Mouse (Mus musculus): ENCODE data around the gene Ube4a. TPM values are rescaled to one million over a fixed set of nuclear protein-coding genes. Genes with fewer than 3 reads are reported as not detected.
"Not testable (repeated sequence)": the region's sequence is repeated elsewhere in the genome, so short reads cannot be mapped to it uniquely, and the experiment has no call there.

The Ube4a gene
- polyA plus RNA-seq, 1 experiment from 2014 or later = 24.3 TPM

GRCm38 (mm10) chr9:44982531-44982930 lies 17.1 kb upstream of the Ube4a start:
- H3K27ac ChIP-seq (ENCODE audit: low read length) = no peak overlapping the region

DNA sequence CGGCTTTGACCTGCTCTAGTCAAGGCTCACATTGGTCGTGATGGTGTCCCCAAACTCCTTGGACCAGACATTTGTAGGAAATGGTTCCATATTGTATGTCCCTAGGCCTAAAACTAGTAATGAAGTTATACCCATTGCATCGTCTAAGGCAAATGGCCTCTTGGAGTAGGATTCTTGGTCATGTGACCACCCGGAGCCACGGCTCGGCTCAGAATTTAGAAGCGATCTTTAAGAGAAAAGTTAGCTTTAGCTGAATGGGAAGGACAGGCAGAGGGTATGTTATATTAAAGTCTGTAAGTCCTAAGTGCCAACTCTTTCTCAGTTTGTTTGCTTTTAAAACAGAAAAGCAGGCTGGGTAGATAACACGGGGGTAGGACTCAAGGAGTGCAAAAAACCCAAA lies 16.7 kb upstream of the Ube4a start:
- WGBS = 85% methylated on average over 8 of the region's 8 CpGs
- Histone ChIP-seq H3K27me3 (ENCODE audit: insufficient read depth, low read length) (no peaks in the 10 kb centered on the region; the same call in 1 of the 2 replicates), H3K4me2 (replicated peaks; ENCODE audit: low read depth, low read length) (no peak overlapping the region), H3K9ac (replicated peaks; ENCODE audit: low read length) (no peak overlapping the region), H3K4me1 (ENCODE audit: insufficient read depth, low read length) (no peaks in the 10 kb centered on the region), H3K4me3 (ENCODE audit: low read length) (no peak overlapping the region), H3K9me3 (ENCODE audit: low read length) (no peaks in the 10 kb centered on the region), H3K36me3 (ENCODE audit: insufficient read depth, low read length) (no peaks in the 10 kb centered on the region), H3K27ac (ENCODE audit: low read length) (no peak overlapping the region)
- no peak for ATAC-seq (ENCODE audit: low FRiP score, low TSS enrichment)

More at GRCm38 (mm10) chr9:44982531-44982930, 17.1 kb upstream of the Ube4a start:
- Histone ChIP-seq H3K4me3 (ENCODE audit: low read length) (no peak overlapping the region), H3K4me2 (replicated peaks; ENCODE audit: low read depth, low read length) (no peak overlapping the region), H3K9ac (replicated peaks; ENCODE audit: low read length) (no peak overlapping the region), H3K4me1 (ENCODE audit: insufficient read depth, low read length) (no peaks in the 10 kb centered on the region), H3K27me3 (ENCODE audit: insufficient read depth, low read length) (no peaks in the 10 kb centered on the region), H3K36me3 (ENCODE audit: insufficient read depth, low read length) (no peaks in the 10 kb centered on the region), H3K9me3 (ENCODE audit: low read length) (no peaks in the 10 kb centered on the region)
- no peak for ATAC-seq (ENCODE audit: low FRiP score, low TSS enrichment)
- WGBS = 91% methylated on average over 3 of the region's 3 CpGs

- Histone ChIP-seq H3K27ac (ENCODE audit: low read length) (no peak within 1 kb of the TSS), H3K4me2 (replicated peaks; ENCODE audit: low read depth, low read length) (no peak within 1 kb of the TSS), H3K36me3 (ENCODE audit: insufficient read depth, low read length) (no peaks in the 10 kb centered on the region), H3K4me1 (ENCODE audit: insufficient read depth, low read length) (no peaks in the 10 kb centered on the region), H3K4me3 (ENCODE audit: low read length) (no peak within 1 kb of the TSS), H3K9me3 (ENCODE audit: low read length) (no peaks in the 10 kb centered on the region), H3K27me3 (ENCODE audit: insufficient read depth, low read length) (no peaks in the 10 kb centered on the region; the same call in 1 of the 2 replicates), H3K9ac (replicated peaks; ENCODE audit: low read length) (no peak within 1 kb of the TSS)
- WGBS = 75% methylated on average over 4 of the region's 4 CpGs
- no peak for ATAC-seq (ENCODE audit: low FRiP score, low TSS enrichment)
Measured at GRCm38 (mm10) chr9:44981676-44982075, 16.3 kb upstream of the Ube4a start, which contains the start of gene Cd3d. Gene Cd3d (plus strand): TSS chr9:44981786.

- no peaks in the 10 kb centered on the region; the same call in 1 of the 2 replicates for H3K27me3 ChIP-seq (ENCODE audit: insufficient read depth, low read length)
- no peaks in the 10 kb centered on the region for H3K4me1 ChIP-seq (ENCODE audit: insufficient read depth, low read length)
- no peaks in the 10 kb centered on the region for H3K9me3 ChIP-seq (ENCODE audit: low read length)
- H3K4me3 ChIP-seq (ENCODE audit: low read length) = no peak overlapping the region
- no peak overlapping the region for H3K4me2 ChIP-seq (replicated peaks; ENCODE audit: low read depth, low read length)
- no peaks in the 10 kb centered on the region for H3K36me3 ChIP-seq (ENCODE audit: insufficient read depth, low read length)
- no peak overlapping the region for H3K9ac ChIP-seq (replicated peaks; ENCODE audit: low read length)
- no peak overlapping the region for H3K27ac ChIP-seq (ENCODE audit: low read length)
- 90% methylated on average over 2 of the region's 2 CpGs for WGBS
- ATAC-seq (ENCODE audit: low FRiP score, low TSS enrichment) = no peak
Measured at GRCm38 (mm10) chr9:44981104-44981503, 15.7 kb upstream of the Ube4a start.

DNA sequence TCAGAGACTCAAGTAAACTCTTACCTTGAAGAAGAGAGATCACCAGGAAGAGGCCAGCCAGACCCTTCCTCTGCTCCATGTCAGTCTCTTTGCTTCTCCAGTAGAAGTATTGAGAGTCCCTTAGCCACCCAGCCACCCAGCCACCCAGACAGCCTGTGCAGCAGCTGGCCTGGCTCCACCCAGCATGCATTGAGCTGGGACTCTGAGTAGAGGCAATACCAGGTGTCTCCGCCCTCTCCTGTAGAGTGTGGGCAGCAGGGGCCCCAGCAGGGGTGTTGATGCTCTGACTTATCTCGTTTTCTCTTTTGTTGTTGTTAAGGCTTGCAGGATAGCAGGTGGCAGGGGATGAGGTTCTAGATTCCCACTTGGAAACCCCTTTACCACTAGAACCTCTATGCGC lies 14.8 kb upstream of the Ube4a start, which contains the start of gene Cd3g:
Gene Cd3g (minus strand): TSS at position 190 of the 400 bp plus-strand sequence.
- WGBS = 72% methylated on average over 3 of the region's 3 CpGs
- H3K27ac ChIP-seq (ENCODE audit: low read length) = no peak within 1 kb of the TSS
- peaks cover 3% of the 10 kb centered on the region; the same call in 1 of the 2 replicates for H3K27me3 ChIP-seq (ENCODE audit: insufficient read depth, low read length)
- ATAC-seq (ENCODE audit: low FRiP score, low TSS enrichment) = no peak
- H3K9ac ChIP-seq (replicated peaks; ENCODE audit: low read length) = no peak within 1 kb of the TSS
- no peak within 1 kb of the TSS for H3K4me3 ChIP-seq (ENCODE audit: low read length)
- no peaks in the 10 kb centered on the region for H3K36me3 ChIP-seq (ENCODE audit: insufficient read depth, low read length)
- no peaks in the 10 kb centered on the region for H3K4me1 ChIP-seq (ENCODE audit: insufficient read depth, low read length)
- H3K9me3 ChIP-seq (ENCODE audit: low read length) = no peaks in the 10 kb centered on the region
- no peak within 1 kb of the TSS for H3K4me2 ChIP-seq (replicated peaks; ENCODE audit: low read depth, low read length)

GRCm38 (mm10) chr9:44979806-44980205 lies 14.4 kb upstream of the Ube4a start:
- Histone ChIP-seq H3K27ac (ENCODE audit: low read length) (no peak overlapping the region), H3K9ac (replicated peaks; ENCODE audit: low read length) (no peak overlapping the region), H3K36me3 (ENCODE audit: insufficient read depth, low read length) (no peaks in the 10 kb centered on the region), H3K4me3 (ENCODE audit: low read length) (no peak overlapping the region), H3K27me3 (ENCODE audit: insufficient read depth, low read length) (peaks cover 3% of the 10 kb centered on the region; the same call in 1 of the 2 replicates), H3K9me3 (ENCODE audit: low read length) (no peaks in the 10 kb centered on the region), H3K4me1 (ENCODE audit: insufficient read depth, low read length) (no peaks in the 10 kb centered on the region), H3K4me2 (replicated peaks; ENCODE audit: low read depth, low read length) (no peak overlapping the region)
- 81% methylated on average over 7 of the region's 7 CpGs for WGBS
- no peak for ATAC-seq (ENCODE audit: low FRiP score, low TSS enrichment)

DNA sequence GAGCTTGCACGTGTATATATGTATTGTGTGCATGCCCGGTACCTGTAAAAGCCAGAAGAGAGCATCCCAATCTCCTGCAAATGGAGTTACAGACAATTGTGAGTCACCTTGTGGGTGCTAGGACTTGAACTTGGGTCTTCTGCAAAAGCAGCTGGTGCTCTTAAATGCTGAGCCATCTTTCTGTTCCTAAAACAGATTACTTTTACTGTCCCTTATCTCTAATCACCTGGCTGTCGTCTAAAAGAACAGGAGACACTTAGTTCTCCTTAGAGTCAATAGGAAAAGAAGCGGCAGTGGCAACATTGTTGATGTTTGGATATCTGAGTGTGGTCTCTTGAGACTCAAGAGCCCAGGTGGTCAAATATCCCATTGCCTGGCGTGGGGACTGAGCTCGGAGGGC lies 12.4 kb upstream of the Ube4a start:
- Histone ChIP-seq H3K36me3 (ENCODE audit: insufficient read depth, low read length) (no peaks in the 10 kb centered on the region), H3K4me1 (ENCODE audit: insufficient read depth, low read length) (no peaks in the 10 kb centered on the region), H3K9me3 (ENCODE audit: low read length) (no peaks in the 10 kb centered on the region), H3K27ac (ENCODE audit: low read length) (no peak overlapping the region), H3K4me2 (replicated peaks; ENCODE audit: low read depth, low read length) (no peak overlapping the region), H3K9ac (replicated peaks; ENCODE audit: low read length) (no peak overlapping the region), H3K27me3 (ENCODE audit: insufficient read depth, low read length) (peaks cover 6% of the 10 kb centered on the region), H3K4me3 (ENCODE audit: low read length) (no peak overlapping the region)
- 71% methylated on average over 6 of the region's 6 CpGs for WGBS
- no peak for ATAC-seq (ENCODE audit: low FRiP score, low TSS enrichment)

DNA sequence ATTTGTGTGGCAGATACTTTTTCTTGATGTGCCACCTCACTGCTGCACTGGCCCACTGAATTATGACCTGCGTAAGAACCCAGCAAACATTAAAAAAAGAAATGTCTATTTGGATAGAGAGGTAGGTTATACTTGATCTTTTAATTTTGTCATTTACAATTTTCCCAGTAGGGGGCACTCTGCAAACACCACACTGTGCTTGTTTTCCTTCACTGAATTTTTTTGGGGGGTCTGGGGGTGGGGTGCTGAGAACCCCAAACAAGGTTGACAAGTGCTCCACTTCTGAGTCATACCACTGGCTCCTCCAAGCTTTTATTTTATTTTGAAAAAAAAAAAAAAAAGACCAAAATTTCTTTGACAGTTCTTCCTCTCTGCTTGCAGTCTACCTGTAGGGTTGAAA lies 4.0 kb upstream of the Ube4a start:
- no peaks in the 10 kb centered on the region for H3K36me3 ChIP-seq (ENCODE audit: insufficient read depth, low read length)
- H3K4me2 ChIP-seq (replicated peaks; ENCODE audit: low read depth, low read length) = no peak overlapping the region
- 58% methylated on average over 1 of the region's 1 CpGs for WGBS

DNA sequence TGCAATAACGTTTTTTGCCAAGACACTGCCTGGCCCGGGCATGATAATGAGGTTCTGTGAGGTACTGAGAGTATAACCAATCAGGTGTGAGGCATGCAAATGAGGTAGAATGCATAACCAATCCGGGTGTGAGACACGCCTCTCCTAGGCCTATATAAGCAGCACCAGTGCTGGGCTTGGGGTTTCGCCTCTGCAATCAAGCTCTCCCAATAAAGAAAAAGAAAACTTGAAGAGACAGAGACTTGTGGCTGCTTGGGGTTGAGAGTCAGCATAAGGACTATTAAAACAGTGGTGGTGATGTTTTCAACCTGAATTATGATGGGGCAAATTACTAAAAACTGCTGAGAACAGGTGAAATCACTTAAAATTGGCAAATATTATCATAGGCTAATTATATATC lies 2.4 kb upstream of the Ube4a start:
- H3K9ac ChIP-seq (replicated peaks; ENCODE audit: low read length); H3K4me2 ChIP-seq (replicated peaks; ENCODE audit: low read depth, low read length); H3K27me3 ChIP-seq (ENCODE audit: insufficient read depth, low read length); H3K4me3 ChIP-seq (ENCODE audit: low read length); H3K9me3 ChIP-seq (ENCODE audit: low read length); H3K27ac ChIP-seq (ENCODE audit: low read length); ATAC-seq (ENCODE audit: low FRiP score, low TSS enrichment); H3K36me3 ChIP-seq (ENCODE audit: insufficient read depth, low read length): not testable (repeated sequence)
- H3K4me1 ChIP-seq (ENCODE audit: insufficient read depth, low read length) = peaks cover 15% of the 10 kb centered on the region; the same call in 1 of the 2 replicates
- 83% methylated on average over 5 of the region's 5 CpGs for WGBS

More for the DNA sequence above, 4.0 kb upstream of the Ube4a start:
- Histone ChIP-seq H3K9me3 (ENCODE audit: low read length) (no peaks in the 10 kb centered on the region), H3K27me3 (ENCODE audit: insufficient read depth, low read length) (peaks cover 5% of the 10 kb centered on the region), H3K27ac (ENCODE audit: low read length) (no peak overlapping the region), H3K9ac (replicated peaks; ENCODE audit: low read length) (no peak overlapping the region), H3K4me3 (ENCODE audit: low read length) (no peak overlapping the region), H3K4me1 (ENCODE audit: insufficient read depth, low read length) (peaks cover 11% of the 10 kb centered on the region; the same call in 1 of the 2 replicates)
- ATAC-seq (ENCODE audit: low FRiP score, low TSS enrichment) = no peak

GRCm38 (mm10) chr9:44966815-44967242 lies 1.4 kb upstream of the Ube4a start:
- no peak overlapping the region for H3K27ac ChIP-seq (ENCODE audit: low read length)
- WGBS = 23% methylated on average over 3 of the region's 3 CpGs
- peaks cover 3% of the 10 kb centered on the region; the same call in 1 of the 2 replicates for H3K36me3 ChIP-seq (ENCODE audit: insufficient read depth, low read length)
- no peaks in the 10 kb centered on the region for H3K27me3 ChIP-seq (ENCODE audit: insufficient read depth, low read length)
- 0 out of 2 replicates have a peak, but pooled peaks have one; percentile 32 for ATAC-seq (ENCODE audit: low FRiP score, low TSS enrichment)
- no peak overlapping the region for H3K4me2 ChIP-seq (replicated peaks; ENCODE audit: low read depth, low read length)
- H3K9ac ChIP-seq (replicated peaks; ENCODE audit: low read length) = no peak overlapping the region
- H3K4me1 ChIP-seq (ENCODE audit: insufficient read depth, low read length) = peaks cover 15% of the 10 kb centered on the region; the same call in 1 of the 2 replicates
- H3K4me3 ChIP-seq (ENCODE audit: low read length) = no peak overlapping the region
- H3K9me3 ChIP-seq (ENCODE audit: low read length) = no peaks in the 10 kb centered on the region
